Mouse (Mus musculus): Measurements from ENCODE around the gene Galnt2.
A peak's percentile ranks its signal among the peaks of the same experiment; 100 is the strongest.

The Galnt2 gene

GRCm38 (mm10) chr8:124330433-124330832 lies 99.2 kb downstream of the Galnt2 start:
- DNase-seq: no peak

DNA sequence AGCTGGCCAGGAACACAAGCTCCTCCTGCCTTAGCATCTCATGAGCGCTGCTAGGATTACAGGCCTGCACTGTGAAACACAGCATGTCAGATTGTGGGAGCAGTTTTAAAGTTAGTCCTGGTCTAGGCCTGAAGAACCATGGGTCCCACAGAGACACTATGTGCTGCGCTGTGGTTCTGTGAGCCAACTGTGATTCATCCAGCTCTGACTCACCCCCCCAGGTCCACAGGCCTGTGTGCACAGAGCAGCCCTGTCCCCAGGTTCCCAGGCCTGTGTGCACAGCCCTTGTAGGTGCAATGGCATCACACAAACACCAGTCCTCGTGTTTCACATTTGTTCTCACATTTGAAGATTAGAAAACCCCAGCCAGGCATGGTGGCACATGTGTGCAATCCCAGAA lies 99.9 kb downstream of the Galnt2 start:
- no peak for DNase-seq

- DNase-seq: no peak
These were observed 100.5 kb downstream of the Galnt2 start for GRCm38 (mm10) chr8:124331706-124332105.

- no peak for DNase-seq
These were observed 105.1 kb downstream of the Galnt2 start for GRCm38 (mm10) chr8:124336302-124336701.

DNA sequence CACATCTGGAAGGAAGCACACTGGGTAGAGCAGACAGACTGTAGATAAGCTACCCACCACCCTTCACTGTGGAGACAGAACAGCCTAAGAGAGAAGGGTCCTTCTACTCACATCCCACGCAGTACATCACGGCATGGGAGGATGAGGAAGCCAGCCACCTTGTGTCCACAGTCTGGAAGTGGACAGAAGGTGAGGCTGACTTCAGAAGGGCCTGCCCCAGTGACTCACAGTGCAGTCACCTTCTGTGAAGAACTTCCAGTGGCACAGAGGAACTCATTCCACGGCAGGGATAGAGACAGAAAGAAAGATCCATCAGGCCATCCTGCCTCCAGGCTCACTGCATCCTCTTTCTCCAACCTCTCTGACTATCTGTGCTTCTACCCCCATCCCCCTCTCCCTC lies 108.6 kb downstream of the Galnt2 start:
- no peak for DNase-seq

- peak; percentile 51 to 67 for DNase-seq
These were observed 109.3 kb downstream of the Galnt2 start for GRCm38 (mm10) chr8:124340360-124341068.

DNA sequence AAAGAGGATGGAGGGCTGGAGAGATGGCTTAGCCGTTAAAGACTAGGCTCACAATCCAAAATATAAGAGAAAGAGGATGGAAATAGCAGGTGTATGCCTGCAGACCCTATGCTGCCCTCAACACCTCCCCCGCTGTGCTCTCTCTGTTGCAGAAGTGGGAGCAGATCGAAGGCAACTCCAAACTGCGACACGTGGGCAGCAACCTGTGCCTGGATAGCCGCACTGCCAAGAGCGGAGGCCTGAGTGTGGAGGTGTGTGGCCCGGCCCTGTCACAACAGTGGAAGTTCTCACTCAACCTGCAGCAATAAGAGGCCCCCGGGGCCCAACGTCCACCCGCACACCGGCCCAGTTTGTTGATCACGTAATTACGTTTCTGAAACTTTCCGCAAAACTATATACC lies 112.0 kb downstream of the Galnt2 start:
- no peak for DNase-seq

DNA sequence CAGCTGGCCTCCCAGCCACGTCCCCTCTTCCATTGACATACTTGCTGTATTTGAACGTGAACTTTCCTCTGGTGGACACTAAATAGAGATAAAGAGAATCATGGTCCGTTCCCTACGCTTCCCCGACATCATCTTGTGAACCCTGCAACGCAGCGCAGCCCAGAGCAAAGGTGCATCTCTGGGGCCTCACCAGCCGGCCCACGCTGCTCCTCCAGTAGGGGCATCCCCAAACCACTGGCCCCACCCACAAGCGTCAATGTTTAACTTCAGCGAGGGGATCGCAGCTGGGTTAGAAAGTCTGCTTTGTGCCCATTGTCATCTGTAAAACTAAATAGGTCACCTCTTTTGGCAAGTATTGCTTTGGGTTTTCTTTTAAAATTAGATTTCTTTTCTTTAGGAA lies 112.8 kb downstream of the Galnt2 start:
- DNase-seq: no peak

GRCm38 (mm10) chr8:124345098-124345497 lies 113.9 kb downstream of the Galnt2 start:
- peak in 1 of 2 experiments; percentile 46 for DNase-seq

DNA sequence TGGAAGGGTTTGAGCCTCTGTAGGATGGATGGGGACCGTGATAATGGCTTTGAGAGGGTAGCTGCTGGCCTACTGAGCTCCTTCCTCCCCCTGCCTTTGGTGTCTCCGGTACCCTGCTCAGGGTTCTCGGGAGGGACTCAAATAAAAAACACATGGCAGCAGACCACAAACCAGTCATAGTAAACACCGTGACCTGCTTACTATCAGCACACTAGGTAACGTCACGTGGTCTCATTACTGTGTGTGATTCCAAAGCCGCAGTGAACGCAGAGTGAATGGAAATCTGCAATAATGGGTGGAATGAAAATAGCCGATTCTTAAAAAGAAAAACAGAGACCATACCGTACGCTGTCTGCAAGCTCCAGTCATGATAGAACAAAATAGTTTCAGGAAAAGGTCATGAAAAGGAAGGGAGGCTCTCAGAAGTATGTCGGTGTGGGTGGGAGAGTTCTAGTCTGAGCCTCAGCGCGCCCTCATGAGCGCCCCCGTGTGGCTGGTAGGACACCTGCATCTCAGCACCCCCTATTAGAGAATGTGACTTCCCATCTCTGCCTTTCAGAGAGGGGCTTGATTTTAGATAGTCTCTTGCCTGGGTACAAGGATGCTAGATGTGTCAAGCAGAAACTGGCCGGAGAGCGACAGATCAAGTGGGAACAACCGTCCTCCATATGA lies 115.8 kb downstream of the Galnt2 start:
- DNase-seq: peak; percentile 43 to 45

GRCm38 (mm10) chr8:124348087-124348486 lies 116.9 kb downstream of the Galnt2 start:
- DNase-seq: no peak

DNA sequence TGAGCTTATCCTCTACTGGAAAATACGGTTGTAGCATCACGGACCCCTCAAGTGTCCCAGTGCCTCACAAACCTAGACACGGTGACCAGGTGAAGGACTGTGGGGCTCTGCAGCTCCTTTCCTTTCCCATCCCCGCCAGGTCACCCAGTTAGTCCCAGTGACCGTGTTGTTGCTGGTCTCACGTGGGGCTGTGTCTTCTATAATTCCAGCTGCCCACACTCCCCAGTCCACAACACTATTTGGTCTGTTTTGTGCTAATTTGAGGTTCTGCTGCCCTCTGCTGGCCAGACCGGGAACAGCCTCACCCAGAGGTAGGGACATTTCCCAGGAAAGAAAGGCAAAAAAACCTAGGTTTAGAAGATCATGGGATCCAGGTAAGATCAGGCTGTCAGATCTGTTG lies 118.5 kb downstream of the Galnt2 start:
- DNase-seq: peak; percentile 66 to 71

GRCm38 (mm10) chr8:124351636-124352035 lies 120.4 kb downstream of the Galnt2 start:
- DNase-seq: no peak

DNA sequence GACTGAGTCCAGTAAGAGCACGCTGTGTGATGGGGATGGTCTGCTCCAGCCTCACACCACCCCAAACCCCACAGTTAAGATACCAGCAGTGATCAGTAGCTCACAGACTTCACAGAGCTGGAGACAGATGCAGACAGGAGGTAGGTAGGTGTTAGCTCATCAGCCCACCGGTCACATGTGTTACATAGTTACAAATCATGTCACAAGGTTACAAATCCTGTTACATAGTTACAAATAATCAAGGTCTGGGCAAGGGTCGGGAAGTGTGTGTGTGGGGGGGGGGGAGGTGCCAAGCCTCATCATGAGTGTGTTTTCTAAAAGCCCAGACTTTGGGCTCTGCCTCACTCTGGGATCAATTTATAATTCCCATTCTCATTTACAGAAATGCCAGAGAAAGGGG lies 129.7 kb downstream of the Galnt2 start:
- no peak for DNase-seq

- DNase-seq: no peak
These were observed 130.7 kb downstream of the Galnt2 start for GRCm38 (mm10) chr8:124361773-124362427.

DNA sequence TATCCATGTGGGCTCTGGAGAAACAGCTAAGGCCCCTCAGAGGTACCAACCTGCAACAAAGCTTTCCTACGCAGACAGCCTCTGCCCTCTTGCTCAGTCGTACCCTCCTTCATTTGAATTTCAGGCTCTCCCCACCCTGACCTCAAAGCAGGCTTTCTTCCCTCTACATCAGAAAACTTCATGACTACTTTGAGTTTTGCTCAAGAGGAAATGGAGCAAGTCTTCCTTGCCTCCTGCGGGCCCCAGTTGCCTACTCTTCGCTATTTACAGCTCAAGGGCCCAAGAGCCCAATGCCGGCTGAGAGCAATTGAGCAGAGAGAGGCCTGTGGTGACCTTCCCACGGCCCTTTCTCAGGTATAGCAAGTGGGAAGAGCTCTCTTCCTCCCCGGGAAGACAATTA lies 131.4 kb downstream of the Galnt2 start:
- DNase-seq: no peak

- no peak for DNase-seq
These were observed 132.1 kb downstream of the Galnt2 start for GRCm38 (mm10) chr8:124363337-124363736.

GRCm38 (mm10) chr8:124368213-124368612 lies 137.0 kb downstream of the Galnt2 start:
- peak; percentile 49 to 59 for DNase-seq

- no peak for DNase-seq
These were observed 139.4 kb downstream of the Galnt2 start for GRCm38 (mm10) chr8:124370422-124371183.

- no peak for DNase-seq
These were observed 140.4 kb downstream of the Galnt2 start for GRCm38 (mm10) chr8:124371410-124372123.

GRCm38 (mm10) chr8:124373753-124374152 lies 142.6 kb downstream of the Galnt2 start:
- no peak for DNase-seq

DNA sequence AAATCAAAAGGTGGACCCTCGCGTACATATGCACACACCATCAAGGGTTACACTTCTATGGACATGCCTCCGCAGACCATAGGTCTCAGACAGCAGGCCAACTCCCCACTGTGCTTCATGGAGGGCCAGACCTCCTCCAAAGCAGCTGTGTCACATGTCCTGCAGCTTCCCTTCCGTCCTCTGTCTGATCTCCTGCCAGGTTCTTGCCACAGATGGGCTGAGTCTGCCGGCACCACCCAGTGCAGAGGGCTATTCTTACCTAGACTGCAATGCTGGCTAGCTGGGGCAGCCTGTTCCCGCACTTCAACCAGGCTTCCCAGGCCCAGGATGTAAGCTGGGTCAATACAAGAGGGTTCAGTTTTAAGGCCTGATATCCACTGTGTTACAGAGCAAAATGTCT lies 144.0 kb downstream of the Galnt2 start:
- DNase-seq: no peak

- DNase-seq: no peak
These were observed 144.5 kb downstream of the Galnt2 start for GRCm38 (mm10) chr8:124375727-124376126.
